Mouse (Mus musculus) adrenal gland, adult 2 months (tissue): ENCODE data around the gene Slc22a23. TPM values are rescaled to one million over a fixed set of nuclear protein-coding genes. Genes with fewer than 3 reads are reported as not detected.

Experiments
- DNase-seq: peaks from one replicate; pipeline ENCODE4 v3.0.0; 2021
- polyA plus RNA-seq: library from polyadenylated mRNA; depleted of rRNA; stranded (reverse); fragments of >200 nt; gene quantifications from 2 replicates; pipeline ENCODE4 v1.2.3, GENCODE M21; 2012; rRNA removed
- total RNA-seq, 2 experiments: library from RNA; stranded (reverse); gene quantifications; 2 replicates each; pipeline ENCODE4 v1.2.3; 2021

Gene Slc22a23
- total and polyA plus RNA-seq, 3 experiments = 5.8 to 13.5 (median 10.2) TPM

- no peak for DNase-seq
These were observed 211.5 kb downstream of the Slc22a23 start for GRCm38 (mm10) chr13:34133326-34134071.

DNA sequence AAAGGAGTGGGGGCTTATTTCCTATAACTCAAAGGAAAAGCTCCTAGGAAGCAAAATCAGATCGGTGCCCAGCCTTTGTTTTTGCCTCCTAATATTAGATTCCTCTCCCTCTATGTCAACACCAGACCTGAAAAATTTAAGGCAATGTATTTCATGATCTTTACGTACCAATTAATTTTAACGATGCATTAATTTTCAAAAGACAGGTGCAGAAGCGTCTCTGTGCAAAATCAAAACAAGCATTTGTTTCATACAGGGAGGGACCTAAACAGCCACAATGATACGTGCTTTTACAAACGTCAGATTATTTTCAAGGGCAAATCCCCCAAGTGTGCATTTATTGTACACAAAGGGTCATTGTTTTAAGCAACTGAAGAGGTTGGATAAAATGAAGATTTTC, 212.1 kb downstream of the Slc22a23 start:
- no peak for DNase-seq

- DNase-seq = no peak
These were observed 212.7 kb downstream of the Slc22a23 start for GRCm38 (mm10) chr13:34132299-34132698.

- no peak for DNase-seq
These were observed 213.3 kb downstream of the Slc22a23 start for GRCm38 (mm10) chr13:34131708-34132060.

- peak; percentile 26 for DNase-seq
These were observed 213.8 kb downstream of the Slc22a23 start for GRCm38 (mm10) chr13:34131011-34131707.

- DNase-seq = peak; percentile 27
These were observed 214.7 kb downstream of the Slc22a23 start, which contains the start of gene Tubb2b for GRCm38 (mm10) chr13:34130226-34130731. Gene Tubb2b, minus strand, starts transcription at chr13:34130466.

DNA sequence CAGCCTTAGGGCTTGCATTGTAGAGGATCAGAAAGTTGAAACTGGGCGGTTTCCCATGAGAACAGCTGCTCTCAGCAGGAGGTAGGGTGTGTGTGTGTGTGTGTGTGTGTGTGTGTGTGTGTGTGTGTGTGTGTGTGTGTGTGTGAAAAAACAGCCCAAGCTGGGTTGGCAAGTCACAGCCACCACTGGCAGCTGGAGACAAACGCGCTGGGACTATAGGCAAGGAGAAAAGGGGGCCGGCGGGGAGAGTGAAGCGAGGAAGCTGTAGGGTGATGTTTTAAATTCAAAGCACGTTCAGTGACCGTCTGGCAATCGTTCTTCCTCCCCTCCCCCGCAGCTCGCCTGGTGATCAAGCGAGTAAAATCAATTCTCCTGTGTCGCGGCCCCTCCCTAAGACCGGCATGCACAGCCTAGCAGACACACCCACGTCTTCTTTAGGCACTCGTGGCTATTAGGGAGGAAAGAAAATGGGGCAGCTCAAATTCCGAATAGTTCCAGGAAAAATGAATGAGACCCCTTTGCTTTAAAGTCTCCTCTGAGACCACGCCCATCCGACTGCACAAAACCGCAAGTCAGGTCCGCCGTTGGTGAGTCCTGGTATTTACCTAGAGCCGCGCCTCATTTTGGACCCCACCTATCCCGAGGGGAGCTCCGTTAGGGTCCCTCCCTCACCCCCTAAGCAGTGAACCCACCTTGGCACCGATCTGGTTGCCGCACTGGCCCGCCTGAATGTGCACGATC, 215.3 kb downstream of the Slc22a23 start:
- peak; percentile 10 for DNase-seq

Other genes with a start within 250 kb of the Slc22a23 start
- 1 to 10 TPM; 1.1 to 1.7 TPM for gene Tubb2b, start 214.7 kb downstream of the Slc22a23 start, total RNA-seq
- 1.6 and 4.2 TPM in 2 replicates for gene Tubb2b, start 214.7 kb downstream of the Slc22a23 start, polyA plus RNA-seq
- 10 to 100 TPM; 30.4 to 36.3 TPM for gene Psmg4, start 182.2 kb downstream of the Slc22a23 start, total RNA-seq
- 109 and 110 TPM in 2 replicates for gene Psmg4, start 182.2 kb downstream of the Slc22a23 start, polyA plus RNA-seq